Mouse (Mus musculus) heart, postnatal 0 days (tissue): ENCODE measurements around the gene Dppa3. TPM values are rescaled to one million over a fixed set of nuclear protein-coding genes. Genes with fewer than 3 reads are reported as not detected.

Source experiments
- ATAC-seq: fragments of 200-750 bp; cut with Nextera tagmentation; 2 replicates; pipeline ENCODE4 v1.8.0; 2017; ENCODE audit warnings: low read depth, moderate number of reproducible peaks, moderate library complexity; ENCODE audit not compliant: insufficient read depth
- DNase-seq: peaks from one replicate; pipeline ENCODE4 v3.0.0-alpha.2; 2016; ENCODE audit warnings: low spot score
- H3K27ac ChIP-seq: fragments of 300-500 bp; sonication (generic); 2 replicates; pipeline ENCODE4 v1.5.1; 2014; ENCODE audit warnings: low read depth, mild to moderate bottlenecking
- H3K27me3 ChIP-seq: fragments of 300-500 bp; sonication (generic); 2 replicates; pipeline ENCODE4 v1.6.1; 2014; ENCODE audit warnings: low read length, mixed read lengths; ENCODE audit not compliant: control insufficient read depth, insufficient read depth
- H3K36me3 ChIP-seq: fragments of 300-500 bp; sonication (generic); replicated peaks from 2 replicates; pipeline ENCODE4 v1.6.1; 2014; ENCODE audit warnings: low read length, mixed read lengths; ENCODE audit not compliant: control insufficient read depth, insufficient read depth
- H3K4me1 ChIP-seq: fragments of 300-500 bp; sonication (generic); 2 replicates; pipeline ENCODE4 v1.6.1; 2014; ENCODE audit warnings: antibody characterized with exemption; ENCODE audit not compliant: control insufficient read depth, insufficient read depth
- H3K4me2 ChIP-seq: fragments of 300-500 bp; sonication (generic); 2 replicates; pipeline ENCODE4 v1.6.1; 2014; ENCODE audit warnings: low read depth, mild to moderate bottlenecking, low read length, moderate library complexity
- H3K4me3 ChIP-seq: fragments of 300-500 bp; sonication (generic); 2 replicates; pipeline ENCODE4 v1.5.1; 2014; ENCODE audit warnings: low read depth, low read length
- H3K9ac ChIP-seq: fragments of 300-500 bp; sonication (generic); replicated peaks from 2 replicates; pipeline ENCODE4 v1.6.1; 2014; ENCODE audit warnings: low read depth, low read length, mixed read lengths
- H3K9me3 ChIP-seq: fragments of 300-500 bp; sonication (generic); replicated peaks from 2 replicates; pipeline ENCODE4 v1.6.1; 2016; ENCODE audit warnings: low read length; ENCODE audit not compliant: control insufficient read depth
- CTCF ChIP-seq: IDR thresholded peaks from 2 replicates; pipeline ENCODE4 v1.5.1; 2016; ENCODE audit warnings: antibody characterized with exemption, control low read depth, low read depth
- EP300 ChIP-seq: IDR thresholded peaks from 2 replicates; pipeline ENCODE4 v1.6.1; 2016; ENCODE audit warnings: antibody characterized with exemption, low read depth
- WGBS: fragments of 180-500 bp; shearing (Covaris S2); extraction: QIAGEN DNeasy Blood & Tissue Kit; methylation state at CpG from one replicate; pipeline ENCODE4 v1.1.7; 2014; 5-methylcytosine and 5-hydroxymethylcytosine counted together
- polyA plus RNA-seq: library from polyadenylated mRNA; unstranded; fragments of >200 nt; fragmentation: Nextera tagmentation; extraction: Ambion mirVana; gene quantifications from 2 replicates; pipeline ENCODE4 v1.2.1, GENCODE M21; 2015
- total RNA-seq: library from RNA; depleted of rRNA; stranded (reverse); fragments of >200 nt; gene quantifications from 2 replicates; pipeline ENCODE4 v1.2.3, GENCODE M21; 2014; ENCODE audit warnings: low replicate concordance; rRNA removed

The Dppa3 gene
- not detected in 2 replicates for total RNA-seq
- polyA plus RNA-seq = 0.18 and 0.41 TPM in 2 replicates

- 0 out of 2 replicates have a peak within 1 kb of the TSS, but pooled peaks have one; percentile 25 for H3K4me3 ChIP-seq
- no peaks in the 10 kb centered on the region for H3K9me3 ChIP-seq
- ATAC-seq = no peak
- no peaks in the 10 kb centered on the region for H3K4me1 ChIP-seq
- 80% methylated on average over 8 of the region's 8 CpGs for WGBS
- H3K27ac ChIP-seq = no peak within 1 kb of the TSS
- no peak for DNase-seq
- peaks cover 5% of the 10 kb centered on the region; the same call in 1 of the 2 replicates for H3K27me3 ChIP-seq
- no peak within 1 kb of the TSS for H3K9ac ChIP-seq
- no peaks in the 10 kb centered on the region for H3K36me3 ChIP-seq
- TF ChIP-seq EP300 = no peak
- no peak for TF ChIP-seq CTCF
- peak within 1 kb of the TSS; percentile 46 for H3K4me2 ChIP-seq
Observed at GRCm38 (mm10) chr6:122626110-122626509, at the start of gene Dppa3. Dppa3 (plus strand) TSS chr6:122626410.

- H3K36me3 ChIP-seq = no peaks in the 10 kb centered on the region
- H3K9me3 ChIP-seq = no peaks in the 10 kb centered on the region
- no peak for TF ChIP-seq CTCF
- DNase-seq (no peak), ATAC-seq (no peak)
- H3K4me1 ChIP-seq = no peaks in the 10 kb centered on the region
- H3K27me3 ChIP-seq = no peaks in the 10 kb centered on the region
- no peak overlapping the region for H3K4me3 ChIP-seq
- no peak overlapping the region for H3K9ac ChIP-seq
- H3K4me2 ChIP-seq = no peak overlapping the region
- WGBS = 77% methylated on average over 3 of the region's 3 CpGs
- H3K27ac ChIP-seq = no peak overlapping the region
Observed at GRCm38 (mm10) chr6:122577030-122577429, 49.2 kb upstream of the Dppa3 start.

GRCm38 (mm10) chr6:122579086-122579485 is 47.1 kb upstream of the Dppa3 start:
- no peak overlapping the region for H3K27ac ChIP-seq
- H3K4me3 ChIP-seq = no peak overlapping the region
- no peaks in the 10 kb centered on the region for H3K4me1 ChIP-seq
- no peaks in the 10 kb centered on the region for H3K27me3 ChIP-seq
- no peaks in the 10 kb centered on the region for H3K36me3 ChIP-seq
- ATAC-seq = no peak
- H3K9me3 ChIP-seq = no peaks in the 10 kb centered on the region
- H3K4me2 ChIP-seq = no peak overlapping the region
- no peak for DNase-seq
- 54% methylated on average over 1 of the region's 1 CpGs for WGBS
- TF ChIP-seq CTCF = no peak
- no peak for TF ChIP-seq EP300
- H3K9ac ChIP-seq = no peak overlapping the region

DNA sequence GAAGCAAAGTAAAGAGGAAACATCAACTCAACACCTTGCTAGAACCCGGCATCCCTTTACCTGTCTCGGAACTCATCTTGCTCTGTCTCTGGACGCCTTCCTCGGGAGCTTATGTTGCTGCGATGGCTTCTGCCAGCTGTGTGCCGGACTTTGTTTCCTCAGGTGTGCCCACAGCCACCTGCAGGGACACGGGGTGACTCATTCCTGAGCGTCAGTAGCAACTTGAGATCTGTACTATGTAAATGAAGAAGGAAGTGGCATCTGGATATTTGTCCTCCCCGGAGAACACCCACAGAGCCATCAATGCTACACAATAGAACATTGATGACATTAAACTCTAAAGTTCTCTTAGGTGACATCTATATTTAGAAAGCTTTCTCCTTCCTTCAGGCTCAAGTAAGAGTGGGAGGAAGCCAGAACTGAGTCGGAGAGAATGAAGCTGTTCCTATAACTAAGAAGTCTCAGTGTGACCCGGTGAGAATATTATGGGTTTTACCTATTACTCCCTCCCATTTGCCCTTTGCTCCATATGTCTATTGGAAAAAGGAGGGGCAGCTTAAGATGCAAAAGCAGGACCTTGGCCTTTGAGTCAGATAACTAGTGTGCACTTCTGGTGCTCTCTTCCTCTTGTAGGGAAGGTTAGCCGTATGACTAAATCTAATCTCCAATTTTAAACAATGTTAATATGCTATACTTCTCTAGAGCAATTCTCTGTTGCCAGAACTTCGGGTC is 35.0 kb upstream of the Dppa3 start:
- no peaks in the 10 kb centered on the region for H3K4me1 ChIP-seq
- H3K4me3 ChIP-seq = no peak overlapping the region
- no peak overlapping the region for H3K9ac ChIP-seq
- no peak for DNase-seq
- no peak overlapping the region for H3K27ac ChIP-seq
- ATAC-seq = no peak
- TF ChIP-seq EP300 (no peak), CTCF (no peak)
- no peak overlapping the region for H3K4me2 ChIP-seq
- no peaks in the 10 kb centered on the region for H3K9me3 ChIP-seq
- 74% methylated on average over 13 of the region's 13 CpGs for WGBS
- H3K27me3 ChIP-seq = no peaks in the 10 kb centered on the region
- H3K36me3 ChIP-seq = no peaks in the 10 kb centered on the region

DNA sequence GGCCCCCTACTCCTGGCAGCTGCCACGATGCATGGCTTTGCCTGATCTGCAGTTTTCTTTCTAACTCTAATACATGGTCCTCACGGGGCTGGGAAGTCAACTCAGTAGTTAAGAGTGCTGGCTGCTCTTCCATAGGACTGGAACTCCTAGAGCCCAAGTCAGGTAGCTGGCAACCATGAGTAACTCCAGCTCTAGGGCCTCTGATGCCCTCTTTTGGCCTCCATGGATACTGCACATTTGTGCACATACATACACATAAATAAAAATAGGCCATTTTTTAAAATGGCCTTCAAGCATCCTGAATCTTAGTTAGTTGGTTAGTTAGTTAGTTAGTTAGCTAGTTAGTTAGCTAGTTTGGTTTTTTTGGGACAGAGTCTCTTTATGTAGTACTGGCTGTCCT is 33.3 kb upstream of the Dppa3 start:
- TF ChIP-seq CTCF (no peak), EP300 (no peak)
- no peak overlapping the region for H3K9ac ChIP-seq
- H3K4me2 ChIP-seq = no peak overlapping the region
- H3K4me1 ChIP-seq = no peaks in the 10 kb centered on the region
- H3K4me3 ChIP-seq = no peak overlapping the region
- H3K9me3 ChIP-seq = no peaks in the 10 kb centered on the region
- no peak overlapping the region for H3K27ac ChIP-seq
- ATAC-seq = no peak
- no peaks in the 10 kb centered on the region for H3K27me3 ChIP-seq
- no peaks in the 10 kb centered on the region for H3K36me3 ChIP-seq
- no peak for DNase-seq
- 88% methylated on average over 2 of the region's 2 CpGs for WGBS
